Mouse (Mus musculus): ENCODE measurements around the gene Olfr618. TPM values are rescaled to one million over a fixed set of nuclear protein-coding genes. Genes with fewer than 3 reads are reported as not detected.
"Not testable (repeated sequence)": the region's sequence is repeated elsewhere in the genome, so short reads cannot be mapped to it uniquely, and the experiment has no call there.

Olfr618 gene
- total RNA-seq (2021): not detected
- long read RNA-seq, experiment 1: 0 reads
- long read RNA-seq, experiment 2: 0 reads

DNA sequence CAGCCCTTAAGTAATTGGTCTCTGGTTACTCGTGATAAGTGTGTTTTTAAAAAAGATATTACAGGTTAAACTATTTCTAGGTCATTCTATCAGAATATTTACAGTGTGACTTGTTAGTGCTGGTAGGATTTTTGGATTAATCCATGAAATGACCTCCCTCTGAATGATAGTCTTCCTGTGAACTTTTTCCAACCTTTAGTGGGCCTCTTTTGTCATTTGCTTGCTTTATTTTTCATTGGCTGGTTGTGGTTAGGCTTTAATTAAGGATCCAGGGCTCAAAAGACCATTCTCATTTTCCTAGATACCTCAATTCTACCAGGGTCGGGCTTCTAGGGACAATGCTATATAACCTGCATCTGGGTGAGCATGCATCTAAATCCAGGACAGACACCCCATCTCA lies at the start of gene Olfr618:
TSS of gene Olfr618 (plus strand) at position 301 of the 400 bp plus-strand sequence.
- intact Hi-C loops (cut with DNase I): no loop called here
- no peak for DNase-seq

DNA sequence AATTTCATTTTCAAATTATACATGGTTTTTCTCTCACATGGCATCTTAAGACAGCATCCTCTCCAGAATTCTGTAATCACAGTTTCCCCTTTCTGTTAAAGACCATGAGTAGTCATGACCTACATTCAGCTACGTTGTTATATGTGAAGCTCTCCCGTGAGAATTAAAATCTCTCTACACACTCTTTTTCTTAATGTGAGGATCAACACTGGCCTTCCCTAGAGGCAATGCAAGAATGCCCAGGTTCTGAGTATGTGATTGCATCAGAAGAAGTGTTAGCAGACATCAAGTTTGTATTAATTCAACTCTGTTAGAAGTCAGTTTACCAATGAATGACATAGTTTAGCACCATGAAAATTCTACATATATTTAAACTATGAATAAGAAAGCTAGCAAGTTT lies 47.3 kb upstream of the Olfr618 start, which contains the start of gene Olfr612:
TSS of gene Olfr612 (minus strand) at position 101 of the 400 bp plus-strand sequence.
- intact Hi-C loops (cut with DNase I); DNase-seq: not testable (repeated sequence)

DNA sequence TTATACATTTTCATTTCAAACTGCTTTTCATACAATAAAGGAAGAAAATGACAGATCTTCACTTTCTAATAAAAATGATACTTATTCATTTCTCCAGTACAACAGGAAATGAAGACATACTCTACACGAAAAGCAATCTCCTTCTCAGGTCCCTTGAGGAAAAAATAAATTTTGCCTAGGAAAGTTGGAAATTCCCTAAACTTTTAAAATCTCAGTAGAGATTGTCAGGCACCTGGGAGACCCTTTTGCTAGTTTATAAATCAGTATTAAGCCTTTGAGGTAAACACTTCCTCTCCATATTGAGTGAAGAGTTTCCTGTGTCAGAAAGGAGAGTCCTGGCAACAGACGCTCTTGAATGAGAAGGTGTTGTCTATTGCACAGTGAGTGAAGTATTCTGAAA lies 42.1 kb upstream of the Olfr618 start, which contains the start of gene Olfr613:
TSS of gene Olfr613 (plus strand) at position 301 of the 400 bp plus-strand sequence.
- DNase-seq: no peak
- intact Hi-C loops (cut with DNase I): no loop called here

DNA sequence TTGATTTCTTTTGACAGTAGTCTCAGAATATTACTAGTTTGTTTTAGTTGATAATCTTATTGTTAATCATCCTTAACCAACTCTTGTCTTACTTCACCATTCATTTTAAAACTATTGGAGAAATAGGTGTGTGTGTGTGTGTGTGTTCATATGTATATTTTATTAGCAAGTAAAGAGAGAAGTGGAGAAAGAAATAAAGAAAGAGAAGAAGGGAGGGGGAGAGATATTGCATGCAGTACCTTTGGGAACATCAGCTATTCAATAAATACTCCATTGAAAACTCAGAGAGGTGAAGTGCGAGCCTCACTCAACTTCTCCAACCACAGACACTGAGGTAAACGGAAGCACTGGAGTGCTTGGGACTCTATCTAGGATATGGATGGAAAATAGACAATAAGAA lies 34.1 kb upstream of the Olfr618 start, which contains the start of gene Olfr615:
TSS of gene Olfr615 (plus strand) at position 301 of the 400 bp plus-strand sequence.
- intact Hi-C loops (cut with DNase I): no loop called here
- no peak for DNase-seq

DNA sequence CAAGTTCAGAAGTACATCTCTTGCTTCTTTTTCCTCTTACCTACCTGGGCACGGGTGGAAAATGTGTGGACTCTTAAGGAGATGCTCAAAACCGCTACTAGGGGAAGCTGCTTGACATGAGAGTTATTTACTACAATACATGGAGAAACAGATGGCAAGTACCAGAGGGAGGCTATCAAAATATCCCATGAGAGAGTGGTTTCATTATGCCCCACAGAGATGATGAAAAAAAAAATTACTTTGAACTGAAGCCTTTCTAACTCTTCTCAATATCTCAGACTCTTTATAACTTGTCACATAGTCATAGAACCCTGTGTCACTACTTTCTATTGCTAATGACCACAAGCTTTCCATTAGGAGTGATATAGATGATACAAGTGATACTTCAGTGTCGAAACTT lies 20.9 kb upstream of the Olfr618 start, which contains the start of gene Olfr616:
TSS of gene Olfr616 (minus strand) at position 101 of the 400 bp plus-strand sequence.
- intact Hi-C loops (cut with DNase I): no loop called here
- no peak for DNase-seq

DNA sequence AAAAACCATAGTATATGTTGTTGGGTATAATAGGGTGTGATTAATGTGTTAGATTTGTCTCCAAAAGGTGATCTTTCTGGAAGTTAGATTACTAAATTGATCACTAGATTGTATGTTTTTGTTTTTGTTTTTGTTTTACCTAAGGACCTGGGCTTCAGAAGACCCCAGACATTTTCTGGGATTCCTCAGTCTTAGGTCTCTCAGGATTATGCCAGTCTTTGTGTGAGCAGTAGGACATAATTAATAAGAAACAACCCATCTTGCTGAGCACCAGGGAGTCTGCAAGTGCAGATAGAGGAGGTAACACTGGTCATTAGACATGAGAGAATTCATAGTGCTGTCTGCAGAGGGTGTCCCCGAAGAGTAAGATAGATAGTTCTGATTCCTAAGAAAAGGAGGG lies 17.1 kb upstream of the Olfr618 start, which contains the start of gene Olfr617:
TSS of gene Olfr617 (plus strand) at position 301 of the 400 bp plus-strand sequence.
- DNase-seq: no peak
- intact Hi-C loops (cut with DNase I): no loop called here

DNA sequence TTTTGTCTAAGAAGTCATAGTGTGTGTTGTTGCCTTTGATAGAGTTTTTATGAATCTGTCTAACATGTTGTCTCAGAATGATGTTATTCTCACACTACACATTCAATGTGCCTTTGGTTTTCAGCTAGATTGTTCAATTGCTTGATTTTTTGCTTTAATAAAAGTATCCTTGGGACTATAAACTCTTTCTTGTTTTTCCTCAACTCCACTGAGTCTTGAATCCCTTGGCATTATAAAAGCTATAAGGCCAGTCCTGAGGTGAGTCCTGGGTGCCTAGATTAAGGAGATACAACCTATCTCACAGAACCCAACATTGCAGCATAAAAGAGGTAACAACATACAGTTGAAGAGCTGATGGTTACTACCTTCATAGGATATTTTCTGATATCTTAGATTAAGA lies 10.4 kb downstream of the Olfr618 start, which contains the start of gene Olfr619:
TSS of gene Olfr619 (plus strand) at position 301 of the 400 bp plus-strand sequence.
- intact Hi-C loops (cut with DNase I): no loop called here
- DNase-seq: no peak

DNA sequence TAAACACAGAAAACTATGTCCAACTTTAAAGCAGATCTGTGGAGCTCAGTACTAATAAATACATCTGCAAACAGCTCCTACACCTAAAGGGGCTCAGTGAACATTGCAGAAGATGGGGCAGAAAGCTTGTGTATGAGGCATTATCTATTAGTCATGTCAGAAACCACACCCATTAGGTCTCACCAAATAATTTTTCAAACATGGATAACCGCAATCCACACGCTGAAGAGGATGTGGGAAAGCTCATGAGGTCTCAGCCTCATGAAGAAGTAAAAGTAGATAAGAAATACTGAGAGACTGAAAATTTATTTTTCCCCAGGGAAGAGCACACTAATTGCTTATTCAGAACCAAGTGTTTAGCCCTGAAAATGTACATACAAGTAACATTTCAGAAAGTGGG lies 17.5 kb downstream of the Olfr618 start:
- intact Hi-C loops (cut with DNase I): no loop called here
- no peak for DNase-seq

DNA sequence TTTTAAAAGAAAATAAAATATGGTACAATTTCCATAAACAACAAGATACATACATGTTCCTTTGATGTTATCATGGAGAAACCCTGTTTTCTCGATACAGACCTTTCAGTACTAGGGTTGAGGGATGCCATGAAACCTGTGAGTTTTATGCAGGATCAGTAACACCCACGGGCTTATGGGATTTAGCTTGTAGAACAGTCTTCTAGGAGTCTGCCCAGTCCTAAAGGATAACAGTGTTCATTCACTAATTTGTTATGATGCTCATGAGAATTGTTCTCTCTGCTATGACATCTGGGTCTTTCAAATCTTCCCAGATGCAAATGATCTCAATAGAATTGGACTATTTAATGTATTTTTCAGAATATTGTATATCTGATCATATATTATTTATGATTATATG lies 22.5 kb downstream of the Olfr618 start, which contains the start of gene Olfr620:
TSS of gene Olfr620 (minus strand) at position 101 of the 400 bp plus-strand sequence.
- intact Hi-C loops (cut with DNase I): no loop called here
- no peak for DNase-seq

DNA sequence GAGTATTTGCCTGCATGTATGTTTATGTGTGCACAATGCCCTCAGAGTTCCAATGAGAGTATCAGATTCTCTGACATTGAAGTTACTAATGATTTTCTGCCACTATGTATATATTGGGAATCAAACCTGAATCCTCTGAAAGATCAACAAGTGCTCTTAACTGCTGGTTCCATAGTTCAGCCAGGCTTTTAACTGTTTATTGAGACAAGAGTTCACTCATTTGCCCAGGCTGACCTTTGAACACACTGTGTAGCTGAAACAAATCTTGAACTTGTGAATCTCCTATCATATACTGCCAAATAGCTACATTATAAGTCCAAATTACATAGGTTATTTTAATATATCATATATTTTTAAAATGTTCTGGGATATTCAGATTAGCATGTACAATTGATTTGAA lies 46.9 kb downstream of the Olfr618 start:
- intact Hi-C loops (cut with DNase I): no loop called here

DNA sequence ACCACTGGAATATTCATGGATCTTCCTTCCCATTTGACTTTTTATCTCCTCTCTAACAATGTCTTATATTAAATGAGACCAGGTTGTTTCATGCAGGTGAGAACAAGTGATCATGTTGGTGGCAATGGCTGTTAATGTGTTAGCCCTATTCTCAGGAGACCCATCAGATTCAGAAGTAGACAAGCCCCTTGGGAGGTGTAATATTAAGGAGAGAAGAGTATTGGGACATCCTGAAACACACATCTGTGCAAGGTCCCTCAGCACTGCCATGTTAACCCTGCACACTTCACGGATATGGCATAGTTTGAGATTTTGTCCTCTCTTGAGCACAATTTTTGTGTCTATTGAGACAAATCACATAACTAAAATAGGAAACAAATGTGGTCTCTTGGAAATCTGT lies 52.7 kb downstream of the Olfr618 start, which contains the start of gene Olfr622:
TSS of gene Olfr622 (minus strand) at position 101 of the 400 bp plus-strand sequence.
- intact Hi-C loops (cut with DNase I): no loop called here
- no peak for DNase-seq

More for the DNA sequence above, 46.9 kb downstream of the Olfr618 start:
- DNase-seq: no peak

DNA sequence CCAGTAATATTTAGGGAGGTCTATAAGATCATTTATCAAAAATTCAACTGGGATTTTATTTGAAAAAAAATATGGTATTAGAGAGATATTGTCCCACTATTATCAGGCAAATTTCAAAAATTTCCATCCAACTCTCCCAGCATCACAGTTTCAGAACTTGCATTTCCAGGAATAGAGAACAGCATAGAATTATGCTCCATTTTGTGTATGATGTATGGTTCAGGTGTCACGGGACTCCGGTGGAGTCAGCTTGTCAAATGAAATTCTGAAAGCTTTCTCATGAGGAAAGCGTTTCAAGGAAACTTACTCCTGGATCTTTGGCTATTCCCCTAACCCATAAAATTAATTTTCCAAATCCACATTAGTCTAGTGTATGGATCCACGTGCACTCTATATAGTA lies 54.2 kb downstream of the Olfr618 start:
- intact Hi-C loops (cut with DNase I): no loop called here
- no peak for DNase-seq

Small RNA genes within 50 kb of the gene (microRNA-seq; reads per million reads assigned to microRNA genes)
- 0 reads per million in 2 experiments for gene Gm26506

Other genes with a start within 250 kb of the Olfr618 start
- not detected for gene Olfr600, start 240.4 kb upstream of the Olfr618 start, total RNA-seq (2021)
- gene Olfr601, start 227.4 kb upstream of the Olfr618 start, total RNA-seq (2021): not detected
- gene Olfr603, start 203.9 kb upstream of the Olfr618 start, total RNA-seq (2021): not detected
- gene Usp17lc, start 175.0 kb upstream of the Olfr618 start, total RNA-seq (2021): not detected
- not detected for gene Olfr605, start 144.7 kb upstream of the Olfr618 start, total RNA-seq (2021)
- not detected for gene Olfr606, start 141.1 kb upstream of the Olfr618 start, total RNA-seq (2021)
- not detected for gene Olfr607, start 126.0 kb upstream of the Olfr618 start, total RNA-seq (2021)
- not detected for gene Olfr608, start 120.2 kb upstream of the Olfr618 start, total RNA-seq (2021)
- not detected for gene Olfr609, start 92.0 kb upstream of the Olfr618 start, total RNA-seq (2021)
- not detected for gene Olfr610, start 78.0 kb upstream of the Olfr618 start, total RNA-seq (2021)
- gene Olfr611, start 69.3 kb upstream of the Olfr618 start, total RNA-seq (2021): not detected
- gene Olfr612, start 47.4 kb upstream of the Olfr618 start, total RNA-seq (2021): not detected
- gene Olfr613, start 42.0 kb upstream of the Olfr618 start, total RNA-seq (2021): not detected
- not detected for gene Olfr615, start 34.0 kb upstream of the Olfr618 start, total RNA-seq (2021)
- not detected for gene Olfr616, start 21.0 kb upstream of the Olfr618 start, total RNA-seq (2021)
- not detected for gene Olfr617, start 17.0 kb upstream of the Olfr618 start, total RNA-seq (2021)
- not detected for gene Olfr619, start 10.5 kb downstream of the Olfr618 start, total RNA-seq (2021)
- gene Olfr620, start 22.4 kb downstream of the Olfr618 start, total RNA-seq (2021): not detected
- gene Olfr622, start 52.6 kb downstream of the Olfr618 start, total RNA-seq (2021): not detected
- gene Olfr623, start 73.6 kb downstream of the Olfr618 start, total RNA-seq (2021): not detected
- not detected for gene Olfr624, start 81.1 kb downstream of the Olfr618 start, total RNA-seq (2021)
- not detected for gene Olfr625-ps1, start 92.6 kb downstream of the Olfr618 start, total RNA-seq (2021)
- not detected for gene Olfr243, start 124.6 kb downstream of the Olfr618 start, total RNA-seq (2021)
- not detected for gene Olfr628, start 140.3 kb downstream of the Olfr618 start, total RNA-seq (2021)
- not detected for gene Olfr629, start 154.8 kb downstream of the Olfr618 start, total RNA-seq (2021)
- gene Olfr630, start 167.2 kb downstream of the Olfr618 start, total RNA-seq (2021): not detected
- gene Olfr69, start 181.5 kb downstream of the Olfr618 start, total RNA-seq (2021): not detected
- gene Olfr68, start 189.6 kb downstream of the Olfr618 start, total RNA-seq (2021): not detected
- gene Olfr67, start 201.7 kb downstream of the Olfr618 start, total RNA-seq (2021): not detected
- gene Hbb-bt, start 223.9 kb downstream of the Olfr618 start, total RNA-seq (2021): 10 to 100 TPM; 28.4 to 35.6 TPM
- gene Hbb-bs, start 238.0 kb downstream of the Olfr618 start, total RNA-seq (2021): 100 to 1,000 TPM; 266 to 399 TPM

Measured in gastrocnemius, postnatal 36 days (tissue).